Mouse (Mus musculus) left cerebral cortex, adult 9 months (tissue): ENCODE data around the gene Mcl1.

ENCODE experiments used
- DNase-seq, 2 experiments: peaks; one replicate each; pipeline ENCODE4 v3.0.0; 2022; ENCODE audit warnings: low spot score in 2 of 2

Mcl1 gene

GRCm38 (mm10) chr3:95706273-95706672, 47.7 kb downstream of the Mcl1 start:
- DNase-seq: no peak

DNA sequence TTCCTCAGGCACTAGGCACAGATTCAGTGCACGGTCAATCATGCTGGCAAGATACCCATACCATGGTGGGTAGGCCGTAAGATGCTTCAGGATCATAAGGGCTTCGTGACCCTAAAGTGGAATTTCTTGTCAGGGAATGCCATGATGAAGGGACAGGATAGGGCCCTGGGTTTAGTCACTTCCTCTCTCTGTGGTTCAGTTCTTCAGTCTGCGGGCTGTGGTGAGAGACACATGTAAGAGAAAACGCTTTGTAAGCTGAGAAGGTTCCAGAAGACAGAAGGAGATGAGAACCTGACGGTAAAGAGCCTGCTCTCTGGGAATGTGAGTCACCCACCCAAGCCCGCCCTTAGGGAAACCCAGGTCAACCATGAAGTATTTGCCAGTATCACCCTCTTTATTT, 48.9 kb downstream of the Mcl1 start:
- no peak for DNase-seq

GRCm38 (mm10) chr3:95709044-95709443, 50.5 kb downstream of the Mcl1 start:
- no peak for DNase-seq

DNA sequence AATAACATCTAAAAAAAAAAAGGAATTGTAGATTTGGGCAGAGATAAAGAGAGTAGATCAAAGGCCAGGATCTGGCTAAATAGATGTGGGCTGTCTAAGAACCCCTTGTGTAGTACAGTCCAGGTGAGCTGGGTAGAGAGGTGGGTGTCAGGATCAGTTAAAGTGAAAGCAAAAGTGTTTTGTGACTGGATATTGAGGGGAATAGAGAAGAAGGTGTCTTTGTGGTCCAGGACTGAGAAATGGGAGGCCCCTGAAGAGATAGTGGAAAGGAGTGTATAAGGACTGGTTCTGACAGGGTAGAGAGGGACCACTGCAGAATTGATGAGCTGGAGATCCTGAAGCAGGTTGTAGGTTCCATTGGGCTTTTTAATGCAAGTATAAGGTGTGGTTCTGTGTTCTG, 51.4 kb downstream of the Mcl1 start:
- no peak for DNase-seq
